Mouse (Mus musculus) brain, embryonic 14.5 days (tissue): ENCODE data around the gene Erc2.

ENCODE experiments used
- CTCF ChIP-seq: fragments of 200-500 bp; IDR thresholded peaks from 2 replicates; pipeline ENCODE4 v1.5.1; 2012; ENCODE audit warnings: inconsistent platforms, mild to moderate bottlenecking, moderate library complexity, borderline replicate concordance; ENCODE audit not compliant: insufficient read depth, insufficient read length; ENCODE audit errors: extremely low read depth
- POLR2A ChIP-seq: fragments of 200-500 bp; IDR thresholded peaks from 2 replicates; pipeline ENCODE4 v1.6.1; 2012; ENCODE audit warnings: mild to moderate bottlenecking, inconsistent platforms, borderline replicate concordance; ENCODE audit not compliant: poor library complexity, insufficient read depth, insufficient read length, severe bottlenecking; ENCODE audit errors: extremely low read depth

GRCm38 (mm10) chr14:27808523-27809114, 186.4 kb downstream of the Erc2 start:
- TF ChIP-seq POLR2A (no peak), CTCF (no peak)
